Mouse (Mus musculus) lung, postnatal 36 days (tissue): Measurements from ENCODE around the gene Wdr31.

Experiments used
- DNase-seq: peaks from one replicate; pipeline ENCODE4 v3.0.0; 2022; ENCODE audit warnings: mixed read lengths

Gene Wdr31

DNA sequence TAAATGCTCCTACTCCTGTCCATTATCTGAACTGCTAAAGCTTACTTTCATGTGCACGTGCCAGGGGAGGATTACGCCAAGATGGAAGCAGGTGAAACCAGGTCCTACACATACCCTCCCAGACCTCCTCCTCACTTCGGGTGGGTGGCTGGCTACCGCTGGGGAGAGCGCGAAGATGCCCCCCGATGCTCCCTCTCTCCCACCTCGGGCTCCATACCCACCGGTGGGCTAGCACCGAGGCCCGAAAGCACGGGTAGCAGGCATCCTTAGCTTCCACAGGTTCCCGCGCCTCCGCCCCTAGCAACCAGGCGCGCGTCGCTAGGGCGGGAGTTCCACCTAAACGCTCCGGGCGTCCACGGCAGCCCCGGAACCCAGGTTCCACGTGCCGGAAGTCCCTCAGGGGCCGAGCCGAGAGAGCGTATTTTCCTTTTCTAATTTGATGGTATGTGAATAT, at the start of gene Wdr31:
Gene Wdr31, minus strand, starts transcription at position 299 of the 454 bp plus-strand sequence.
- DNase-seq = peak; percentile 68

DNA sequence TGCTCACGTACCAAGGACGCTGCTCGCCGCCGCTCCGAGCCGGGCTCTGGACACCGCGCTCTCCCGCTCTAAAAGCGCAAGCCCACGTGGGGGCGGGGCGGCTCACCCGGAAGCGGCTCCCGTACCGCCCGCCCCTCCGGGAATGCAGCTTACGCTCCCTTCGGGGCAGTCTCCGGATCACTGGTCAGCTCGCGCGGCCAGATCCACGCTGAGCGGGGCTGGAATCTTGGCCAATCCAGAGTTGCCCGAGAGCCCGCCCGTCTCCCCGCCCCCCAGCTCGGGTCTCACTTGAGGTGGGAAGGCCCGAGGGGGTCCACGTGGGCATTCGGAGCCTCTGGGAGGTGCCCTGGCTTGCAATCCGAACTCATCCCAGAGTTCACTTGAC, 49.1 kb upstream of the Wdr31 start, which contains the start of gene Alad:
Gene Alad, minus strand, starts transcription at position 70 of the 385 bp plus-strand sequence.
- DNase-seq = peak; percentile 91

GRCm38 (mm10) chr4:62519122-62519848, 48.6 kb upstream of the Wdr31 start:
- no peak for DNase-seq

DNA sequence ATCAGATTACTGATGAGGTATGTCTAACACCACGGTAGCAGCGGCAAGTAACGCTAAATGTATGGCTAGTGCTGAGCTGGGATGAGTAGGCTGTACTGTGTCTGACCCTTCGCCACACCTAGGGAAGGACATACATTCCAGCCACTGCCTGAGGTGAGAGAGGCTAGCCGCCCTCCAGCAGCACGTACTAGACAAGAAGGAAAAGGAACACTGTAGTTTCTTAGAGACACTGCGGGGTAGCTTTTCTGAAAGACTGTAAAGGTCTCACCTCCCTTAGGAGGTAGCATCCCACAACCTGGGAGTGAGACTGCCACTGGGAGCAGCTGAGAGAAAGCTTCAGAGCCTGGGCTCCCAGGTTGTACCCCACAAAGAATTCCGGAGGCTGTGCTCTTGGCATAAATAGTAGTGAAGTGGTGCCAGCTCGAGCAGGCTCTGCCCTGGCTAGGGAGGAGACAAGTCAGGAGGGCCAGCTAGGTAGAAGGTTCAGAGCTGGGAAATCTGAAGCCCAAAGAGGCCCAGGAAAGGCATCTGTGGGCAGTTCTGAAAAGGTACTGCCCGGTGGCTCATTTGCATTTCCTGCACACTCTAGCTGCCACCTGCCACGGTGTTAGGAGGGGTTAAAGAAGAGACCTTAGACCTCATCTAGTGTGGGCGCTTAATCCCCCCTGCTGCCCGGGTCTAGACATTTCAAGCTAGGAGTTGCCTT, 47.9 kb upstream of the Wdr31 start:
- peak; percentile 60 for DNase-seq

DNA sequence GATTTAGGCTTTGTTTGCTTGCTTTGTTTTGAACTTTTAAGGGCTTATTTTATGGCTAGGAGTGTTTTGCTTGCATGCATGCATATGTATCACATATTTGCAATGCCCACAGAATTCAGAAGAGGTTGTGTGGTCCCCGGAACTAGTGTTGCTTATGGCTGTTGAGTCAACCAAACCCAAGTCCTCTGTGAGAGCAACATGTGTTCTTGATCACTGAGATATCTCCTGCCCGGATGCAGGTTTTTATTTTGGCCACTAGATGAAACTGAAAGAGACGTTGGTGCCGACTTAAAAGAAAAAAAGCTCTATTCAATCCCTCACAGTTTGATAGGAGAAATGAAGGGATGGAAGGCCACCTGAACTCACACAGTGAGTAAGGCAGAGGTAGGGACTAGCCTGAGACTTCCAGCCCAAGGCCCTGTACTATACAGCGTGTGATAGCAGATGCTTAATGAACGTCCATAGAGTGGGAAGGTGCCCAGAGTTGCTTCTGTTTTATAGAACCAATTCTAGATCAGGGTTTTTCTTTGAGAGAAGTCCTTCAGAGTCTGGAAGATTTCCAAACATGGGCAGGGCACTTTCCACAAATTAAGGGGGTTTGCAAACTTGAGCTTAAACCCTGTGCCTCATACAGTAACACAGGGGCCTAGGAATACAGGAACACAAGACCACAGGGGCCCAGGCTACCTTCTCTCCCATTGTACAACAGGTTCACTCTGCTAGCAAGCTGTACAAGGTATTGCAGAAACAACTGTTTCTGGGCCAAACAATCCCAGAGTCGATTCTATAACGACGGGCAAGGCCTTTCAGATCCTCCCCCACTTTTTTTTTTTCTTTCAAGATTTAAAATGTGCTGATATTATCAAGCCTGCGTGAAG, 47.1 kb upstream of the Wdr31 start:
- DNase-seq = no peak

- DNase-seq = peak; percentile 61
These were observed 46.4 kb upstream of the Wdr31 start for GRCm38 (mm10) chr4:62517046-62517445.

DNA sequence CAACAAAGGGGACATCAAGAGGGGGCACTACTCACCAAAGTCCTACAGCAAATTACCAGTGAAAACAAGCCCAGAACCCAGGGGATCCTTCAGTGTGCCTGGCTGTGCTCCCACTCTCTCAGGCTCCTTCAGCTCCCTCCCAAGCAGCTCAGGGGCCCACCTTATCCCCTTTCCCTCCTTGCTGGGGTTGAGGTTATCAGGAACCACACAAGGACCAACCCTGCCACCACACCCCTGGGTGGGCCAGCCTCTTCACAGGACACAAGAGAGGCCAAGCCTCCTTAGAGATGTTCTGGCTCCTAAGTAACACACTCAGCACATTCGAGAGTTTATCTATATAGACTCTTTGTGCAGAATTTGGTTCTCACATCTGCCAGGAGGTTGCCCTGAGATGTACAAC, 45.9 kb upstream of the Wdr31 start:
- no peak for DNase-seq

- peak; percentile 73 for DNase-seq
These were observed 45.4 kb upstream of the Wdr31 start for GRCm38 (mm10) chr4:62516079-62516478.

- DNase-seq = peak; percentile 52
These were observed 44.8 kb upstream of the Wdr31 start for GRCm38 (mm10) chr4:62515490-62515889.

- DNase-seq = no peak
These were observed 44.3 kb upstream of the Wdr31 start for GRCm38 (mm10) chr4:62514995-62515394.

DNA sequence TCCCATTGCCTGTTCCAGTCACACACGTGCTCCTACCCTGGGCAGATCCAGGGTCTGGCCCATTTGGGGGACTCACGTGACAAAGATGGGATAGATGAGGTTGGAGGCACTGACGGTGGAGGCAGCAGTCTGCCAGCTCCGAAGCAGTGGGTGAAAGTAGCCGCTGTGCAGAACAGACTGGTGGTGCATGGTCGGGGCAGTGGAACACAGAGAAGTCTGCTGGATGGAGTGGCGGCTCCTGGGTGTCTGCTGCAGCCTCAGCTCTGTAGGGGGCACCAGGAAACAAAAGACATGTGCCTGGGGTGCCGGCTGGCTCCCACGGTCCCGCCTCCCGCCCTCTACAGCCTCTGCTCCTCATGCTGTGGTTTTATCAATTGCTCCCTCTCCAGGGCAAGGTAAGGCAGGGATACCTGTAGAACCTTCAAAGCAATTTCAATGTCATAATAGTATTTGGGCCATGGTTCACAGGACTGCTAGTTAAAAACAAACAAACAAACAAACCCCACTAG, 43.4 kb upstream of the Wdr31 start:
- no peak for DNase-seq

GRCm38 (mm10) chr4:62509946-62510345, 39.2 kb upstream of the Wdr31 start:
- DNase-seq = no peak

DNA sequence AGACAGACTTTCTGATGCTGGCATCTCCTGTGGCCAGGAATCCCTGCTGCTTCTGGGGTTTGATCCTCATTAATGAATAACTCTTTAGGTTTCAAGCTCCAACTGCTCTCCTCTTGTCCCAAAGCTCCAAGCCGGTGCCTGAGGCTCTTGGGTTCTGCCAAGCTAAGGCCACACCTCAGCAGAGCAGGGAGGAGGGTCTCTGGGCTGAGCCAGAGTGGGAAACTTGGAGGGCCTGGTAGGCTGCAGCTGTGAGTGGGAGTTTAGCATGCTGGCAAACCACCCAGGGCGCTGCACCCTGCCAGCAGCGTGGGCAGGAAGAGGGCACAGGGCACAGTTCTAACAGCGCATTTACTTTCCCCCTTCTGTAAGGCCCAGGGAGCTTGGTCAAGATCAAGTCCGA, 38.1 kb upstream of the Wdr31 start:
- DNase-seq = no peak

- peak; percentile 43 for DNase-seq
These were observed 36.1 kb upstream of the Wdr31 start for GRCm38 (mm10) chr4:62506798-62507197.

DNA sequence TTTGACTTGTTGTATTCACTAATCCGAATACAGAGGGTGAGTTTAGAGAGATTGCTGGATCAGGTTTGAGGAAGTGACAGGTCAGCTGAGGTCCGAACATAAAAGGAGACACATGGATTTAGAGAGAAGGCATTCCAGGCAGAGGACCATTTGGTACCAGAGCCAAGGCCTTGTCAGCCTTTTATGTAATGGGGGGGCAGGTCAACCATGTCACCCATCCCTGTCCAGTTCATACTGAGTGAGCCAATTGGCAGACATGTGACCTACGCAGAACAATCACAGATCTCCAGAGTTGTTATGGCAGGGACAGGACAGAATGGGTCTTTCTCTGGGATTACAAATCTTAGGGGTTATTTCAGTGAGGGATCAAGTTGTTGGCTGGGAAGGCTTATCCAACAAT, 35.3 kb upstream of the Wdr31 start:
- DNase-seq = no peak

GRCm38 (mm10) chr4:62503374-62503970, 32.8 kb upstream of the Wdr31 start, which contains the start of gene Hdhd3:
Hdhd3 (minus strand) TSS chr4:62503467.
- no peak for DNase-seq

GRCm38 (mm10) chr4:62502969-62503368, 32.3 kb upstream of the Wdr31 start:
- no peak for DNase-seq

- peak; percentile 95 for DNase-seq
These were observed 31.5 kb upstream of the Wdr31 start for GRCm38 (mm10) chr4:62501964-62502732.

GRCm38 (mm10) chr4:62501534-62501933, 30.8 kb upstream of the Wdr31 start:
- no peak for DNase-seq

DNA sequence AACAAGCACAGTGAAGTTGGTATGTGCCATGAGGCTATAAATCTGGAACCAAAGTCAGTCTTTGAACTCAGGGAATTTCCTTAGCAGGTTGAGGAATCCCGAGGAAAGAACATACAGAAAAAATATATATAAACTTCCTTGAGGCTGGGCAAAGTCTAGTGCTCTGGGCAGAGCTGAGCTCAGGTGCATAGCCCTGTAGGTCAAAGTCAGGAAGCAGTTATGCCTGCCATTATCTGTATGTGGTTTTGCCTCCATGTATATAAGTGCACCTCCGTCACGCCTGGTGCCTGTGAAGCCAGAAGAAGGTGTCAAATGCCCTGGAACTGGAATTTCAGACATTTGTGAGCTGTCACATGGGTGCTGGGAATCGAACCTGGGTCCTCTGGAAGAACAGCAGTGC, 30.1 kb upstream of the Wdr31 start:
- no peak for DNase-seq

DNA sequence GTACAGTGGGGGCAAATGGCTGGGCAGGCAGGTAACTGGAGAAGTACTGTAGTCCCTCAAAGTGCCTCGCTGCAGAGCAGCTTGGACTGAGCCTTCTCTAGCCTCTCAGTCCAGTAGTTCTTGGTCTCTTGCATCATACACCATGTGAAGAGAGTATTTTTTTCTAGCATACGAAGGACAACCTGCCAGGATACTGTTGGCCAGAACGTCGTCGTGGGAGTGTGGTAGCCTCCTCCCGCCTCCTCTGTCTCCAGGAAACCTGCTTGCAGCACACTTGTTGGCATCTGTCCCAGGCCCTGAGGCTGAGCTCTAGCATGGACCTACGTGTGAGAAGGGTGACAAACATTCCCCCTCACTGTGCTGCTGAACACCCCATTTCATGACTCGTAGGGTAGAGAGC, 26.1 kb upstream of the Wdr31 start:
- DNase-seq = peak; percentile 88

GRCm38 (mm10) chr4:62495946-62496345, 25.2 kb upstream of the Wdr31 start:
- peak; percentile 69 for DNase-seq
